In genomic region chr4:103112651-103113050, GRCm38 (mm10) we compare ENCODE assay signal across 9 mouse cellular contexts. TPM values are rescaled to one million over a fixed set of nuclear protein-coding genes. Genes with fewer than 3 reads are reported as not detected.
A peak's percentile ranks its signal among the peaks of the same experiment; 100 is the strongest.
DNase-seq lines count a peak whose midpoint lies in the region; ATAC-seq lines count a peak whose summit lies in the region.
"Had no signal": no experiment of that assay in that cellular context is flagged by ENCODE, and none has a peak within 500 bp of the region (broad histone marks: within the 10 kb centered on the region; RNA-seq: fewer than 3 reads in every experiment).

No protein-coding gene starts in this region.

- no peak for DNase-seq in heart, postnatal 10 days
- DNase-seq in embryonic facial prominence, embryonic 11.5 days (ENCODE audit: low spot score): peak; percentile 3
- DNase-seq in midbrain, embryonic 10.5 days (ENCODE audit: low spot score): no peak
- DNase-seq in adrenal gland, postnatal 25 days: no peak
- no peak for DNase-seq in retina, postnatal 1 day
- DNase-seq in spleen, postnatal 14 days (ENCODE audit: low spot score in 2 of 2): no peak
- DNase-seq: cerebellum, postnatal 10 days had no signal

- no peak overlapping the region for H3K9ac ChIP-seq in heart, embryonic 15.5 days
- no peak overlapping the region; the same call in 1 of the 2 replicates for H3K9ac ChIP-seq in embryonic facial prominence, embryonic 11.5 days (replicated peaks; ENCODE audit: low read length)
- no peak overlapping the region for H3K9ac ChIP-seq in intestine, embryonic 16.5 days (ENCODE audit: low read depth, low read length)

- no peak for ATAC-seq in heart, embryonic 15.5 days (replicated peaks; ENCODE audit: insufficient number of reproducible peaks, insufficient read depth, low FRiP score, low read depth)
- no peak for ATAC-seq in embryonic facial prominence, embryonic 11.5 days (replicated peaks; ENCODE audit: insufficient number of reproducible peaks, low FRiP score, low TSS enrichment, low read depth)
- no peak for ATAC-seq in intestine, embryonic 16.5 days

- intact Hi-C loops in heart, postnatal 10 days (cut with DNase I): loop anchor here (5.0 to 10.0 kb wide), 3 partner anchors 100 to 1468 kb away; partner anchors contain the start of gene Leprot

- H3K4me1 ChIP-seq in heart, embryonic 15.5 days (replicated peaks): peaks cover 20% of the 10 kb centered on the region
- H3K4me1 ChIP-seq in embryonic facial prominence, embryonic 11.5 days (ENCODE audit: control insufficient read depth, insufficient read depth, low read length): no peaks in the 10 kb centered on the region; the same call in 1 of the 2 replicates
- H3K4me1 ChIP-seq in intestine, embryonic 16.5 days (ENCODE audit: control insufficient read depth, insufficient read depth, low read length): peaks cover 17% of the 10 kb centered on the region
- H3K4me1 ChIP-seq in midbrain, embryonic 10.5 days: peaks cover 52% of the 10 kb centered on the region

- no peak overlapping the region for H3K27ac ChIP-seq in heart, embryonic 15.5 days
- no peak overlapping the region for H3K27ac ChIP-seq in embryonic facial prominence, embryonic 11.5 days (replicated peaks; ENCODE audit: low read depth, low read length)
- no peak overlapping the region for H3K27ac ChIP-seq in intestine, embryonic 16.5 days (ENCODE audit: low read length)
- peak overlapping the region; percentile 99; the same call in 1 of the 2 replicates for H3K27ac ChIP-seq in midbrain, embryonic 10.5 days (replicated peaks)

- H3K27me3 ChIP-seq in heart, embryonic 15.5 days: no peaks in the 10 kb centered on the region
- H3K27me3 ChIP-seq in embryonic facial prominence, embryonic 11.5 days (ENCODE audit: control insufficient read depth, insufficient read depth, low read length): no peaks in the 10 kb centered on the region
- H3K27me3 ChIP-seq in intestine, embryonic 16.5 days (replicated peaks; ENCODE audit: control insufficient read depth, insufficient read depth, low read length): no peaks in the 10 kb centered on the region
- H3K27me3 ChIP-seq in midbrain, embryonic 10.5 days (ENCODE audit: low read depth, poor library complexity, severe bottlenecking): no peaks in the 10 kb centered on the region; the same call in 1 of the 2 replicates

- H3K4me3 ChIP-seq in heart, embryonic 15.5 days: peak overlapping the region; percentile 73; the same call in 1 of the 2 replicates
- H3K4me3 ChIP-seq in embryonic facial prominence, embryonic 11.5 days (ENCODE audit: low read depth, low read length): peak overlapping the region; percentile 91
- no peak overlapping the region for H3K4me3 ChIP-seq in intestine, embryonic 16.5 days (ENCODE audit: low read length)
- H3K4me3 ChIP-seq in midbrain, embryonic 10.5 days: peak overlapping the region; percentile 85

- 62% methylated on average over 7 of the region's 7 CpGs for WGBS in heart, embryonic 15.5 days
- 67% methylated on average over 7 of the region's 7 CpGs for WGBS in embryonic facial prominence, embryonic 11.5 days
- WGBS in intestine, embryonic 16.5 days: 45% methylated on average over 7 of the region's 7 CpGs
- 76% methylated on average over 7 of the region's 7 CpGs for WGBS in midbrain, embryonic 10.5 days

- no peaks in the 10 kb centered on the region for H3K9me3 ChIP-seq in heart, embryonic 15.5 days (replicated peaks)
- no peaks in the 10 kb centered on the region for H3K9me3 ChIP-seq in embryonic facial prominence, embryonic 11.5 days (replicated peaks; ENCODE audit: control insufficient read depth, low read length)
- no peaks in the 10 kb centered on the region for H3K9me3 ChIP-seq in intestine, embryonic 16.5 days (ENCODE audit: control insufficient read depth, low read length)
- no peaks in the 10 kb centered on the region for H3K9me3 ChIP-seq in midbrain, embryonic 10.5 days (replicated peaks)

- peak overlapping the region; percentile 85 for H3K4me2 ChIP-seq in heart, embryonic 15.5 days
- peak overlapping the region; percentile 60 for H3K4me2 ChIP-seq in embryonic facial prominence, embryonic 11.5 days (ENCODE audit: low read depth, low read length)
- H3K4me2 ChIP-seq in intestine, embryonic 16.5 days (ENCODE audit: low read depth, low read length): peak overlapping the region; percentile 67

- peaks cover 5% of the 10 kb centered on the region; the same call in 1 of the 2 replicates for H3K36me3 ChIP-seq in heart, embryonic 15.5 days
- H3K36me3 ChIP-seq in embryonic facial prominence, embryonic 11.5 days (replicated peaks; ENCODE audit: control insufficient read depth, insufficient read depth, low read depth, low read length): no peaks in the 10 kb centered on the region
- 0 out of 2 replicates have a peak, but pooled peaks cover 3% of the 10 kb centered on the region for H3K36me3 ChIP-seq in intestine, embryonic 16.5 days (ENCODE audit: control insufficient read depth, insufficient read depth, low read length)
- H3K36me3 ChIP-seq in midbrain, embryonic 10.5 days: peaks cover 31% of the 10 kb centered on the region

RNA-seq across cellular contexts. Expression of gene Mier1, which starts 1.5 kb away (rescaled TPM):
- polyA plus RNA-seq in heart, embryonic 15.5 days (2015; fragmentation: Nextera tagmentation; extraction: Ambion mirVana): 27.9 and 29.2 TPM in 2 replicates
- 10 to 100 TPM; 34.6 to 37.3 TPM for total RNA-seq in heart, postnatal 10 days (2021)
- polyA plus RNA-seq in embryonic facial prominence, embryonic 11.5 days (2014; fragmentation: Nextera tagmentation; extraction: Ambion mirVana): 40.5 and 43.5 TPM in 2 replicates
- 22.9 and 29.8 TPM in 2 replicates for polyA plus RNA-seq in intestine, embryonic 16.5 days (2015; fragmentation: Nextera tagmentation; extraction: Ambion mirVana)
- polyA plus RNA-seq in midbrain, embryonic 10.5 days (2016; fragmentation: Nextera tagmentation; extraction: Ambion mirVana): 31.0 and 32.7 TPM in 2 replicates
- total RNA-seq in adrenal gland, postnatal 25 days (2021): 77.1 and 80.1 TPM in 2 replicates

RNA-seq across cellular contexts. Expression of gene Wdr78, which starts 1.7 kb away (rescaled TPM):
- polyA plus RNA-seq in heart, embryonic 15.5 days (2015; fragmentation: Nextera tagmentation; extraction: Ambion mirVana): 1.2 and 2.2 TPM in 2 replicates
- total RNA-seq in heart, postnatal 10 days (2021): 1 to 10 TPM; 1.1 to 1.4 TPM
- 4.5 and 5.6 TPM in 2 replicates for polyA plus RNA-seq in embryonic facial prominence, embryonic 11.5 days (2014; fragmentation: Nextera tagmentation; extraction: Ambion mirVana)
- 1.2 and 1.7 TPM in 2 replicates for polyA plus RNA-seq in intestine, embryonic 16.5 days (2015; fragmentation: Nextera tagmentation; extraction: Ambion mirVana)
- 4.5 and 5.5 TPM in 2 replicates for polyA plus RNA-seq in midbrain, embryonic 10.5 days (2016; fragmentation: Nextera tagmentation; extraction: Ambion mirVana)
- 6.3 and 8.6 TPM in 2 replicates for total RNA-seq in adrenal gland, postnatal 25 days (2021)
